8 mouse cellular contexts compared by ENCODE assay signal in genomic region chr11:59964818-59965217, GRCm38 (mm10). TPM values are rescaled to one million over a fixed set of nuclear protein-coding genes. Genes with fewer than 3 reads are reported as not detected.
A peak's percentile ranks its signal among the peaks of the same experiment; 100 is the strongest.
DNase-seq lines count a peak whose midpoint lies in the region; ATAC-seq lines count a peak whose summit lies in the region.

Gene Rasd1 (minus strand): TSS chr11:59964944.

- no peaks in the 10 kb centered on the region for H3K36me3 ChIP-seq in hindbrain, embryonic 11.5 days (ENCODE audit: control insufficient read depth, insufficient read depth, low read length)

- peaks cover 11% of the 10 kb centered on the region; the same call in 1 of the 2 replicates for H3K4me1 ChIP-seq in hindbrain, embryonic 11.5 days (replicated peaks; ENCODE audit: control insufficient read depth, insufficient read depth, low read length)

- peaks cover 21% of the 10 kb centered on the region for H3K27me3 ChIP-seq in hindbrain, embryonic 11.5 days (ENCODE audit: control insufficient read depth, insufficient read depth, low read length)

- H3K4me2 ChIP-seq in hindbrain, embryonic 11.5 days (replicated peaks; ENCODE audit: low read depth, low read length): peak within 1 kb of the TSS; percentile 76

- H3K9me3 ChIP-seq in hindbrain, embryonic 11.5 days (ENCODE audit: control insufficient read depth, low read length): no peaks in the 10 kb centered on the region

- peak within 1 kb of the TSS; percentile 44 for H3K9ac ChIP-seq in hindbrain, embryonic 11.5 days (ENCODE audit: low read depth, low read length)

- DNase-seq in Muller cell, postnatal 12 days (ENCODE audit: inconsistent ontology term): peak; percentile 89
- peak; percentile 86 for DNase-seq in cerebellum, adult 9-10 months
- DNase-seq in forelimb bud, embryonic 11.5 days (ENCODE audit: low read depth, low spot score): peak; percentile 72
- no peak for DNase-seq in hindbrain, embryonic 11.5 days (ENCODE audit: low spot score)
- DNase-seq in left cerebral cortex, adult 11 months (ENCODE audit: low spot score): peak; percentile 37
- DNase-seq in lung, postnatal 4 days: peak; percentile 90 to 93
- DNase-seq in right cerebral cortex, adult 18-20 months: peak; percentile 79
- peak; percentile 77 for DNase-seq in urinary bladder, adult 2 months (ENCODE audit: low spot score)

- peak; percentile 68 for ATAC-seq in hindbrain, embryonic 11.5 days (ENCODE audit: low FRiP score)

- peak within 1 kb of the TSS; percentile 45 for H3K4me3 ChIP-seq in hindbrain, embryonic 11.5 days (ENCODE audit: low read depth, low read length)

- H3K27ac ChIP-seq in hindbrain, embryonic 11.5 days (ENCODE audit: low read depth, low read length): no peak within 1 kb of the TSS

- WGBS in hindbrain, embryonic 11.5 days: 1% methylated on average over 28 of the region's 28 CpGs

RNA-seq across cellular contexts. Expression of gene Rasd1, which starts in this region (rescaled TPM):
- polyA plus RNA-seq in hindbrain, embryonic 11.5 days (2014; fragmentation: Nextera tagmentation; extraction: Ambion mirVana): 1.2 and 1.5 TPM in 2 replicates
- 3.3 and 4.8 TPM in 2 replicates for polyA plus RNA-seq in urinary bladder, adult 2 months (2012; rRNA removed)
